Comparison of ENCODE assay signal across 1 mouse cellular context in genomic region chr2:119799961-119800550, GRCm38 (mm10).
TF ChIP-seq lines count a peak whose summit lies in the region.

No protein-coding gene starts in this region.

TF ChIP-seq in CH12.LX, 34 proteins besides CTCF, POLR2A, EP300 and RAD21:
- TF ChIP-seq KAT2A (IDR thresholded peaks at IDR 0.05; ENCODE audit: insufficient replicate concordance, low read length), result no peak
- no peak for TF ChIP-seq ZNF384 (IDR thresholded peaks at IDR 0.05; ENCODE audit: low read depth, low read length)
- no peak for TF ChIP-seq MEF2A (IDR thresholded peaks at IDR 0.05; ENCODE audit: borderline replicate concordance, low read depth, low read length)
- TF ChIP-seq SMC3 (IDR thresholded peaks at IDR 0.05; ENCODE audit: low read depth, low read length), result no peak
- peak; percentile 26; the same call in 1 of the 2 replicates for TF ChIP-seq SIN3A (IDR thresholded peaks at IDR 0.05; ENCODE audit: low read length)
- TF ChIP-seq UBTF (IDR thresholded peaks at IDR 0.05; ENCODE audit: low read depth, low read length), result peak; percentile 57; the same call in 1 of the 2 replicates
